Mouse (Mus musculus): ENCODE data around the gene Mrpl53.

- TF ChIP-seq POLR2A (IDR thresholded peaks at IDR 0.05; ENCODE audit: low read depth, low read length) (0 out of 2 replicates have a peak, but pooled peaks have one; percentile 3), CTCF (IDR thresholded peaks at IDR 0.05; ENCODE audit: extremely low read depth, insufficient read depth, insufficient read length, insufficient replicate concordance) (peak; percentile 67)
Measured at GRCm38 (mm10) chr6:83078324-83078858, 30.4 kb upstream of the Mrpl53 start.

Data from spleen, adult 2 months (tissue).